Mouse (Mus musculus) megakaryocyte, embryonic 14.5 days (primary cell): ENCODE measurements around the gene Clcn1.

Experiments used
- FLI1 ChIP-seq: IDR thresholded peaks from 2 replicates; pipeline ENCODE4 v1.6.1; 2012; ENCODE audit warnings: low read length, inconsistent platforms, mixed read lengths
- GATA1 ChIP-seq: IDR thresholded peaks from 3 replicates; pipeline ENCODE4 v1.6.1; 2012; ENCODE audit warnings: mixed read lengths, low read length, inconsistent platforms, borderline replicate concordance

GRCm38 (mm10) chr6:42343361-42344120 is 57.1 kb downstream of the Clcn1 start:
- no peak for TF ChIP-seq GATA1
- no peak for TF ChIP-seq FLI1
